Mouse (Mus musculus): ENCODE measurements around the gene Epop. TPM values are rescaled to one million over a fixed set of nuclear protein-coding genes. Genes with fewer than 3 reads are reported as not detected.

Gene Epop
- polyA plus RNA-seq, 1 experiment from 2014 or later: 4.1 TPM

Small RNA genes lying within 50 kb of the gene (microRNA-seq; reads per million reads assigned to microRNA genes)
- not detected for gene Gm24158
- not detected for gene Mir6927

Other genes starting within 250 kb of the Epop start
- gene Arhgap23, start 214.2 kb downstream of the Epop start, polyA plus RNA-seq (2016; fragmentation: Nextera tagmentation; extraction: Ambion mirVana): 17.3 and 19.7 TPM in 2 replicates
- gene 4933428G20Rik, start 129.4 kb downstream of the Epop start, polyA plus RNA-seq (2016; fragmentation: Nextera tagmentation; extraction: Ambion mirVana): 1.3 and 1.4 TPM in 2 replicates
- 0.01 and 0.10 TPM in 2 replicates for gene Srcin1, start 53.5 kb downstream of the Epop start, polyA plus RNA-seq (2016; fragmentation: Nextera tagmentation; extraction: Ambion mirVana)
- 0.32 and 0.33 TPM in 2 replicates for gene Mllt6, start 33.7 kb upstream of the Epop start, polyA plus RNA-seq (2016; fragmentation: Nextera tagmentation; extraction: Ambion mirVana)
- gene Cisd3, start 56.1 kb upstream of the Epop start, polyA plus RNA-seq (2016; fragmentation: Nextera tagmentation; extraction: Ambion mirVana): 12.6 and 14.7 TPM in 2 replicates
- 5.0 and 5.1 TPM in 2 replicates for gene Pcgf2, start 70.8 kb upstream of the Epop start, polyA plus RNA-seq (2016; fragmentation: Nextera tagmentation; extraction: Ambion mirVana)
- gene Psmb3, start 73.7 kb upstream of the Epop start, polyA plus RNA-seq (2016; fragmentation: Nextera tagmentation; extraction: Ambion mirVana): 364 and 370 TPM in 2 replicates
- gene Pip4k2b, start 115.0 kb upstream of the Epop start, polyA plus RNA-seq (2016; fragmentation: Nextera tagmentation; extraction: Ambion mirVana): 0.92 and 1.1 TPM in 2 replicates
- 10.7 and 10.9 TPM in 2 replicates for gene Cwc25, start 136.9 kb upstream of the Epop start, polyA plus RNA-seq (2016; fragmentation: Nextera tagmentation; extraction: Ambion mirVana)
- not detected in 2 replicates for gene 1700001P01Rik, start 146.2 kb upstream of the Epop start, polyA plus RNA-seq (2016; fragmentation: Nextera tagmentation; extraction: Ambion mirVana)
- 462 and 473 TPM in 2 replicates for gene Rpl23, start 152.7 kb upstream of the Epop start, polyA plus RNA-seq (2016; fragmentation: Nextera tagmentation; extraction: Ambion mirVana)
- gene Lasp1, start 169.3 kb upstream of the Epop start, polyA plus RNA-seq (2016; fragmentation: Nextera tagmentation; extraction: Ambion mirVana): 36.9 and 37.6 TPM in 2 replicates
- 1.1 and 1.3 TPM in 2 replicates for gene B230217C12Rik, start 211.1 kb upstream of the Epop start, polyA plus RNA-seq (2016; fragmentation: Nextera tagmentation; extraction: Ambion mirVana)

Measured in liver, embryonic 12.5 days (tissue).